Mouse (Mus musculus) natural killer cell, adult 2 months (primary cell): ENCODE data around the gene Tuft1.
A peak's percentile ranks its signal among the peaks of the same experiment; 100 is the strongest.
"Not testable (repeated sequence)": the region's sequence is repeated elsewhere in the genome, so short reads cannot be mapped to it uniquely, and the experiment has no call there.

Source experiments
- DNase-seq, 2 experiments: peaks; one replicate each; pipeline ENCODE4 v3.0.0; 2022; ENCODE audit warnings: low spot score in 2 of 2

Gene Tuft1

DNA sequence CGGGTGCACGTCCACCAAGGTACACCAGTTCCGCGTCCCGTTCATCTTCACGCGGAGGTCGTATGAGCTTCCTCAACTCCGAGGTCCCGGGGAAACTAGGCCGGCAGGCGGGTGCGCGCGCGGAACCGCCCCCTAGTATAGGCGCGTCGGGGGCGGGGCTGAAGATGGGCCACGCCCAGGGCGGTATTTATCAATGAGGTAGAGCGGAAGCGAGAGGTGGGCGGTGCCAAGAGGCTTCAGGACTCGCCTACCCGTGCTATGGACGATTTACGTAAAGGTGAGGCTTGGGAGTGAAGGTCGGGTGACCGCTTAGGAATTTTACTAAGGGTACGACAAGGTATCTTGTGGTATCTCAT, at the start of gene Tuft1:
TSS of gene Tuft1 (minus strand) at position 133 of the 356 bp plus-strand sequence.
- DNase-seq: peak; percentile 62 to 78

DNA sequence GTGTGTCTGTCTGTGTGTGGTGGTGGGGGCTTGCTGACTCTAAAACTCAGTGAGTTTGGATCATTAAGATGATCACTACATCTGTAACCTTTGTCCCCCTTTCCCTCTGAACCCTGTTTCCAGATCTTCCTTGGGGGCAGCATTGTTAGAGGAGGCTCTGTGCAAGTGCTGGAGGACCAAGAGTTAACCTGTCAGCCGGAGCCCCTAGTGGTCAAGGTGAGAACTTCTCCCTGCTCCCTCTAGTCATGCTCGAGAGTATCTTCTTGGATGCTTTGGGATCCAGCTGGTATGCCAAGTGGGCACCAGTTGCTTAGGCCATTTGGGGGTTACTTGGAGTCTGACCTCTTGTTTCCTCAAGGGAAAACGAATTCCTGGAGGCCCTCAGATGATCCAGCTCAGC, 44.7 kb upstream of the Tuft1 start:
- not testable (repeated sequence) for DNase-seq

DNA sequence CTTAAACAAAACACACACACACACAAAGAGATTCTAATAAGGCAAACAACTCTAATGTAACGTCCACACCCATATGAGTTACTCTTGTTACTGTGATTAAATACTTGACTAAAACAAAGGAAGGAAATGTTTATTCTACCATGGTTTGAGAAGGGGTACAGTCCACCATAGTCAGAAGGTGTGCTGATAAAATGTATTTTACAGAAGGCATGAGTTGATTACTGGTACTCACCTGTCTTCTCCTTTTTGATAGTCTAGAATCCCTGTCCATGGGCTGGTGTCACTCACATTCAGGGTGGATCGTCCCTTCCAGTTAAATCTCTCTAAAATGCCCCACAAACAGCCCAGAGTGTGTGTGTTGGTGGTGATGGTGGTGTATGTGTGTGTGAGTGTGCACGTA, 44.2 kb upstream of the Tuft1 start:
- no peak for DNase-seq

DNA sequence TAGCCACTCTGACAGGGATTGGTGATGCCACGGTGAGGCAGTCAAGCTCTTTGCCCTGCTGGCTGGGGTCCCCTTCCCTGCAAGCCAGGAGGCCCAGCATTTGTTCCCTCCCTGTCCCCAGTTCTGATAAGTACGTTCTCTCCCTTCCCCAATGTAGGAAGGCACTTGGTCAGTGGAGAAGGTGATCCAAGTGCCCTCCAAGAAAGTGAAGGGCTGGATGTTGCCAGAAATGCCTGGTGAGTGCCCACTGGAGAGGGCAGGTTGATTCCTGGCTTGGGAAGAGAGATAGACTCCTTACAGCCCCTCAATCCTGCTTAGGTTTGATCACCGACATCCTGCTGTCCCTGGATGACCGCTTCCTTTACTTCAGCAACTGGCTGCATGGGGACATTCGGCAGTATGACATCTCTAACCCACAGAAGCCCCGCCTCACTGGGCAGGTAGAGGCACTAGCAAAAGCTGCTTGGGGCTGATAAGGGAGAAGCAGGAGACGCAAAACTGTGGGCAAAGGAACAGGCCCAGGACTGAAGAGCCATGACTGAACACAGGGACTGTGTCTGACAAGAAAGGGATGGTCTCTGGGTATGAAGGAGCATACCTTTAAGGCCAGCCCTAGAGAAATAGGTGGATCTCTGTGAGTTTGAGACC, 43.6 kb upstream of the Tuft1 start:
- DNase-seq: not testable (repeated sequence)

DNA sequence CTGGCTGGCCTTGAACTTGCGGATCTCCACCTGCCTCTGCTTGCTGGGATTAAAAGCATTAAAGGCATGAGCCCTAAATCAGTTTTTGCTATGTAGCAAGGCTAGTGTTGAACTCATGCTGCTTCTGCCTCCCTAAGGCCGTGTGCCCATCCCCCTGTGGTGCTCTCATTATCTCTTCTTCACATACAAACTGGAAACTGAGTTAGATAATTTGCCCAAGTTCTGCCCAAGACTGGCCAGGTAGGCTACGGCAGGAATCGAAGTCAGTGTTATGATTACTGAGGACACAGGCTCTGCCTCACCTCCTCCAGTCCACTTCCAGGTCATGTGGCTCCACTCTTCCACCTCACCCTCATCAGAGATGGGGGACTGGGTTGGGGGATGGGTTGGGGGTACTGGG, 37.6 kb upstream of the Tuft1 start:
- DNase-seq: not testable (repeated sequence)

DNA sequence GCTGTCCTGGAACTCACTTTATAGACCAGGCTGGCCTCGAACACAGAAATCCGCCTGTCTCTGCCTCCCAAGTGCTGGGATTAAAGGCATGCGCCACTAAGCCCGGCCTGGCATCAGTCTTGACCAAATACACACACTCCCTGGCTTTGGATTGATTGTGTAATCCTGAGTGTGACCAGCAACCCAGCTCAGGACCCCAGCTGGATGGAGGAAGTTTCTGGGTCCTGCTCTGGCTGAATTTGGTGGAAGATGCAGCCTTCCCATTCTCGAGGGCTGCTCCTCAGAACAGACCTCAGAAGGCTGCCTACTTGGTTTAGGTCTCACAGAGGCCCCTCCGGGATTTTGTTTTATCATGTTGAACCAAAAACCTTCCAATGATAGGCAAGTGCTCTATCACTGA, 36.9 kb upstream of the Tuft1 start:
- not testable (repeated sequence) for DNase-seq

DNA sequence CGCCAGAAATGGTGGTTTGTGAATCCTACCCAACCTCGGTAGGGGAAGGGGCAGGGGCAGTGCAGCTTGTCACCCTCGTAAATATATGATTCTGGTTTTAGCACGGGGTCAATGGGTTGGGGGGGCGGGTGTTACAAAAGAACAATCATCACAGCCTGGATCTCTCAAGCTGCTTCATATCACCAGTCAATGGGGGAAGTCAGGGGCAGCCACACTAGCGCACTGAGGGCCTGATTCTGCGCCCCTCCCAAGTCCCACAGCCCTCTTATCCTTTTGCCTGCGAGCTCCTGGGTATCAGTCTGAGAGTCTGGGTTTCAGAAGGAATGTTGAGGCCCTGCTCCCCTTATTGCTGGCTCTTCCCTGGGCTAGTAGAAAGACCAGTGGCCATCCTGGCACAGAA, 35.2 kb upstream of the Tuft1 start:
- DNase-seq: not testable (repeated sequence)

DNA sequence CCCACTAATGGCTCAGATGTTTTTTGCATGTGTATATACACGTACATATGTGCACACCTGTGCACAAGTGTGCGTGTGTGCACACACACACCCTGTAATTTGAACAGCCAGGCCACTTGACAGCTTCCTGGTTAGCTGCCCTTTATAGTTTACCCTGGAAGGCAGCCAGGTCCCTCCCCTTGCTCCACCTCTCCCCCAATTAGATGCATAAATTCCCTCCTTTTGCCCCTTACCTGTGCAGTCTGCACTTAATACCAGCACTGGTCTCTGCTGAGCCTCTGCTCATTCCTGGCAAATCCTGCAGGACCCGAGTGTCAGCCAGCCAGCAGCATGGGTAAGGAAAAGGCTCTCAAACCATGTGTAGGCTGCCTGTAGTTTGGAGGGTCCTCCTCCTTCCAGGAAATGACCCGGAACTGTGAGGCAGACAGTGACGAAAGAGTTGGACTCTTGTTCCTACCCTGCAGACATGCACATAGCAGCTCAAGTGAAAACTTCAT, 34.7 kb upstream of the Tuft1 start, which contains the start of gene Selenbp2:
TSS of gene Selenbp2 (plus strand) at position 228 of the 497 bp plus-strand sequence.
- DNase-seq: no peak

DNA sequence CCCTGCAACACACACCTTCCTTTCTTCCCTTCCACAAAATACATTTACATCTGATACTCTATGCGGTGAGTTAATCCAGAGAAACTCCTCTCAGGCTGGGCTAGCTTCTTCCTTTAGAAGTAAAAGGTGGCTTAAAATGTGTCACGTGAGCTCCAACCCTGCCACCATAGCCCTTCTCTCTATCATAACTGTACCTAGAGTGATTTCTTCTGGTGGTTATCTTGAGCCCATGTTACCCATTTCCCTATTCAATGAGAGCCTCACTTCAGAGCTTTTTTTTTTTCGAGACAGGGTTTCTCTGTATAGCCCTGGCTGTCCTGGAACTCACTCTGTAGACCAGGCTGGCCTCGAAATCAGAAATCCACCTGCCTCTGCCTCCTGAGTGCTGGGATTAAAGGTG, 33.0 kb upstream of the Tuft1 start:
- not testable (repeated sequence) for DNase-seq

DNA sequence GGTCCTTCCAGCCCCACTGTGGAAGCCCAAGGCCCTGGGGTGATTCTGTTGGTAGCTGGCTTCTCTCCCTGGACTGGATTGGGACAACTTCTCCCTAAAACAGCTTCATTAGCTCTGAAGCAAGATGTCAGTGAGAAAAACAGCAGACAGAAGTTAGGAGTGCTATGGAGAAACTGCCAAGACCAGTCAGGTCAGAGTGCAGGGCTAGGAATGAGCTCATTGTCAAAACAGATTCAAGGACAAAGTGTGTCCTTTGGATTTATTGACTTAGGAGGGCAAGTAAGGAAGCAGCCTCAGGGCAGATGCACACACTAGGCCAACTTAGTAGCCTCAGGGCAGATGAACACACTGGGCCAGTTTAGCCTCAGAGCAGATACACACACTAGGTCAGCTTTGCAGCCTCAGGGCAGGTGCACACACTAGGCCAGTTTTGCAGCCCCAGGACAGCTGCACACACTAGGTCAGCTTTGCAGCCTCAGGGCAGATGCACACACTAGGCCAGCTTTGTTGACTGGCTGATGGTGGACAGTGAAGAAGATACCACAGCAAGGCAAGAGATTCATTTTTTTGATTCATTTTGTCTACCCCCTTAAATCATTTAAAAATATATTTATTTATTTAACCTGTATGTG, 32.1 kb upstream of the Tuft1 start:
- DNase-seq: no peak

DNA sequence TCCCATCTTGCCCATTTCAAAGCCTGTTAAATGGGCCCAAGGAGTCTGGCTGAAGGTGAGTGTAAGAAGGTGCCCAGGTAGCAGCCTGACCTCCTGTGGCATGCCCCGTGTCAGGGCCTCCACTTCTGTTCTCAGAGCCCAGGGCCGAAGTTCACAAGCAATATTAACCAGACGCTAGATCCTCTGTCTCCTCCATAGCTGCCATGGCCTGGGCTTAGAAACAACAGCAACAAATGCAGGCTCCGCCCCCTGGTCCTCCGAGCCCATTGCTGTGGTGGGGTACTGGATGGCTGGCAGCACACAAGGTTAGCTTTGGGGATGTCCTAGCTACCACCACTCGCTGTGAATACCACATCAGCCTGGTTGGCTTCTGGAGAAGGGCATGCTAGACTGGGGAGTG, 31.5 kb upstream of the Tuft1 start:
- not testable (repeated sequence) for DNase-seq

DNA sequence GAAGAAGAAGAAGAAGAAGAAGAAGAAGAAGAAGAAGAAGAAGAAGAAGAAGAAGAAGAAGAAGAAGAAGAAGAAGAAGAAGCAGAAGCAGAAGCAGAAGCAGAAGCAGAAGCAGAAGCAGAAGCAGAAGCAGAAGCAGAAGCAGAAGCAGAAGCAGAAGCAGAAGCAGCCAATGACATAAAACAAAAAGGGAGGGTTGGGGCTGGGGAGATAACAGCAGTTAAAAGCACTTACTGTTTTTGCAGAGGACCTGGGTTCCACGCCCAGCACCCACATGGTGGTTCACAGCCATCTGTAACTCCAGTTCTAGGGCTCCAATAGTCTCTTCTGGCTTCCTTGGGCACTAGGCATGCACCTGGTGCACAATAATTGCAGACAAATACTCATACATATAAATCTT, 30.5 kb upstream of the Tuft1 start:
- DNase-seq: not testable (repeated sequence)

DNA sequence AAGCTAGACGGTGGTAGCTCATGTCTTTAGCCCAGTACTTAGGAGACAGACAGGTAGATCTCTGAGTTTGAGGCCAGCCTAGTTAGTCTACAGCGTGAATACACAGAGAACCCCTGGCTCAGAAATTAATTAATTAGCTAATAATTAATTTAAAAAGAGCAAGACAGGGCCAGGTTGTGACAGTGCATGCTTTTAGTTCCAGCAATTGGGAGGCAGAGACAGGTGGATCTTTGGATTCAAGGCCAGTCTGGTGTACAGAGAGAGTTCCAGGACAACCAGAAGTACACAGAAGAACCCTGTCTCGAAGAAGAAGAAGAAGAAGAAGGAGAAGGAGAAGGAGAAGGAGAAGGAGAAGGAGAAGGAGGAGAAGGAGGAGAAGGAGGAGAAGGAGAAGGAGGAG, 30.0 kb upstream of the Tuft1 start:
- not testable (repeated sequence) for DNase-seq

DNA sequence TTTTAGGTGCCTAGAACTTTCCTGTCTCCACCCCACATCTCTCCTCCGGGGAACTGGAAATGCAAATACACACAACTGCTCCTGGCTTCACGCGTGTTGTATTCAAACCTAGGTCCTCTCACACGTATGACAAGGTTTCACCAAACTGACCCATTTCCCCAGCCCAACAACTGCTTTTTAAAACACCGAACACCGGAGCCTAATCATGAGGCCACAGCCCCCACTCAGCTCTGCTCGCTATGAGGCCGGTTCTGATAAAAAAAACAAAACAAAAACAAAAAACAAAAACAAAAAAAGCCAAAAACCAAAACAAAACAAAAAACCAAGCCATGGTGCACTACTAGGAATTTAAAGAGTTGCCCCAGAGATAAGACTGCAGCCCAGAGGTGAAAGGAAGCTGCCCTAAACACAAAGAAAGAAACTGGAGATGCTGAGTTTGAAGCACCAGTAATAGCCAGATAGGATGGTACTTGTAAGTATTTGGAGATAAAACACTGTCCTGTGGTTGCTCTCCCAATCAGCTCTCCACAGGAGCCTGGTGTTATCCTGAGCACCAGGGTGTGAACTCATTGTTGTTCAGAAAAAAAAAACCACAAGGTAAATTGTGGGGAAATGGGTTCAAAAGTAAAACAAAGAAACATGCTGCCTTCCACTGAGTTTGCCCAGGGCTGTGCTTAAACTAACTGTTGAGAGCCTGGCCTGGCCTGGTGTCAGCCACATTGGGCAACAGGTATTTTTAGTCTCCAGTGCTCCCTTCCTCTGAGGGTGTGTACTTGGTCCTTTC, 27.5 kb upstream of the Tuft1 start:
- not testable (repeated sequence) for DNase-seq

DNA sequence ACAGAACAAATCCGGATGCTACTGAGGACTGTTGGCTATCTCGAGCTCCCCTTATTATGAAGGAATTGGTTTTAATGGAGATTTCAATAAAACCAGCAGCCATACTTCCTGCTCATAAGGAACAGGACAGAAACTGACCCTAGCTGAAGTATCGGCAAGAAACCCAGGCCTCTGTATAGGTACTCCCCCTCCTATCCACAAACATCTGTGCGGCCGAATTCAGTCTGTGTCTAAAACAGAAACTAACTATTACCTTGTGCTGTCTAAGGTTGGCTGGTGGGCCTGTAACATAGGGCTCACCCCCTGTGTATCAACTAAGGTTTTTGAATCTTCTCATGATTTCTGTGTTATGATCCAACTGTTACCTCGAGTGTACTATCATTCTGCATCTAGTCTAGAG, 25.0 kb upstream of the Tuft1 start:
- DNase-seq: no peak

DNA sequence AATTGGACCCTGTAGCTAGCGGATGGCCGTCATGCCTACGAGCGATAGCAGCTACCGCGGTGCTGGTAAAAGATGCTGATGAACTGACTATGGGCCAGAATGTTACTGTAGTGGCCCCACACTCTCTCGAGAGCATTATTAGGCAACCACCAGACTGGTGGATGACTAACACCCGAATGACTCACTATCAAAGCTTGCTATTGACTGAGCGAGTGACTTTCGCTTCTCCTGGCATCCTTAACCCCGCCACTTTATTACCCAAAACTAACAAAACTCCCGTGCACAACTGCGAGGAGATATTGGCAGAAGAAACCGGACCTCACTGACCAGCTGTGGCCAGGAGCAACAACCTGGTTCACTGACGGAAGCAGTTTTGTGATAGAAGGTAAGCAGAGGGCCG, 22.1 kb upstream of the Tuft1 start:
- no peak for DNase-seq

DNA sequence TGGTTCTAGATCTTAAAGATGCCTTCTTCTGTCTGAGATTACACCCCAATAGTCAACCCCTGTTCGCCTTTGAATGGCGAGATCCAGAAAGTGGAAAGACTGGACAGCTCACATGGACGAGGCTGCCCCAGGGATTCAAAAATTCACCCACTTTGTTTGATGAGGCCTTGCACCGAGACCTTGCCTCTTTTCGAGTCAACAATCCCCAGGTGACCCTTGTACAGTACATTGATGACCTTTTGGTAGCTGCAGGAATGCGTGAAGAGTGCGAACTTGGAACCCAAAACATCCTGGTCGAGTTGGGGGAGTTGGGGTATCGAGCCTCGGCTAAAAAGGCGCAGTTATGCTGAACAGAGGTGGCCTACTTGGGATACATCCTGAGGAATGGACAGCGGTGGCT, 21.4 kb upstream of the Tuft1 start:
- not testable (repeated sequence) for DNase-seq

DNA sequence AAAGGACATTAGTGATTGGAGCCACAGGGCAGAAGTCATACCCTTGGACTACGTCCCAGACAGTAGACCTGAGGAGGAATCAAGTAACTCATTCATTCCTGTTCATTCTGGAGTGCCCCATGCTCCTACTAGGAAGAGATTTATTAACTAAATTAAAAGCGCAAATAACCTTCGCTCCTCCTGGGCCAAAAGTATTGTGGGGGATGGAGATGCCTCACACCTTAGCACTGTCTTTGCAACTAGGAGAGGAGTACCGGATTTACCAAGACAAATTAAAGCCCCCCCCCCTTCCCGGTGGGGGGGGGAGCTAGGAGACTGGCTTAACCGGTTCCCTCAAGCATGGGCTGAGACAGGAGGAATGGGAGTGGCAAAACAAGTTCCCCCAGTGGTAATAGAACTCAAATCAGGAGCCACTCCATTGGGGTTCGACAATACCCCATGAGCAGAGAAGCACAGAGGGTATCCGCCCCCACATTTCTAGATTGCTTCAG, 20.7 kb upstream of the Tuft1 start:
- DNase-seq: no peak

DNA sequence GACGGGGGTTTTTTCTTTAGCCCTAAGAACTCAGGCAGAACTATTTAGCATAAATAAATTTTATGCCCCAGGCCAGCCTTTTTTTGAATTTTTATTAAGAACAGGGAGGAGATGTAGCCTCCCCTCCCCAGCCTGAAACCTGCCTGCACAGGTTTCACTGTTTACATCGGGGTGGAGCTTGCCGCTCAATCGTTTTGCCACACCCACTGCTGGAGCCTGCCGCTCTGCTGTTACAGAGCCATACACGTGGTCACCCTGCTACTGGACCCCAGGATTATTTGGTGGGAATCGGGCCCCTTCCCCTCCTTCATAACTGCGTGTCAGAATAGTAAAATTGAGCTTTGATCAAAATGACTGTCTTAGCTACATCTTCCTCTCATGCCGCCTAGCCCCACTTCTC, 16.4 kb upstream of the Tuft1 start:
- not testable (repeated sequence) for DNase-seq

DNA sequence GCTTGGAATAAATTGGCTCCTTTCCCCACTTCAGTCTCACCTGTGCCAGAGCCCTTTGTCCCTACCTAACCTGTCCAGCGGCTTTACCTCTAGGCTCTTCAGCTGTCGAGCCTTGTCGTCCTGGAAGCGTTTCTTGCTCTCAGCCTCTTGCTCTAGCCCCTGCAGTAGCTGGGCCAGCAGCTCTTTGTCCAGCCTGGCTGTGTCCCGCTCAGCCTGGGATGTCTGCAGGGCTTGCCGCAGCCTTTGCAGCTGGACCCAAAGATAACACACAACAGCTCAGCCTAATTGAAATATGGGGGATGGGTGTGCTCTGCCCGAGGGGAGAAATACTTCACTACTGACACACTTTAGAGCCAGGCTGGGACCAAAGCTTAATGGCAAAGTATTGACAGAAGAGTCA, 7.2 kb upstream of the Tuft1 start:
- DNase-seq: not testable (repeated sequence)

DNA sequence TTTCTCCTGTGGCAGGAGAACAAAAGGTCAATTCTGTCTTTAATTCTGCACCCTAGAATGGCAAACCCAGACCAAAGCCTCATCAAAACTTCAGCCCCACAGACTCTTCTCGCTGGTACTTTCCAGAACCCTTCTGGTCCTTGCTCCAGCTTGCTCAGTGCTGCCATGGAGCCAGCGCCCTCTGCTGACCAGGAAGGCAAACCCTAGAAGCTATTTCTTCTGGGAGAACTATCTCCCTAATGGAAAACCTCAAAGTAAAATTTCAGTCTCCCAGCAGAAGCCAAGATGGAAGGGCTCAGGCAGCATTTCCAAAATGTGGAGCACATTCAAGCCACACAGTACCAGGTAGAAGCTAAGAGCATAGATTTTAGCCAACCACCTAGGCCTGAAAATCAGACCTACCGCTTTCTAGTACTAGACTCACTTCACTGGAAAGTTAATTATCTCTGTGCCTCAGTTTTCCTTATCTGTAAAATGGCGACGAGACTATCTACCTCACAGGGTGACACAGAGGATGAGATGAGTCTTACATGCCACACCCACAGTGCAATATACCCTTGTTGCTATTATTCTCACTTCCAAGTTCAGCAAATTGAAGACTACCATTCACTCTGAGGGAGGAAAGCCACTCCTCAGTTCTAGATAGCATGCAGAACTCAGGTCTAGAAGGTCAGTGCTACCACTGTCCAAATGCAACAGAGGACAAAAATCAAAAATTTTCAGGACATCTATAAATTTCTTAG, 6.6 kb upstream of the Tuft1 start:
- DNase-seq: not testable (repeated sequence)

DNA sequence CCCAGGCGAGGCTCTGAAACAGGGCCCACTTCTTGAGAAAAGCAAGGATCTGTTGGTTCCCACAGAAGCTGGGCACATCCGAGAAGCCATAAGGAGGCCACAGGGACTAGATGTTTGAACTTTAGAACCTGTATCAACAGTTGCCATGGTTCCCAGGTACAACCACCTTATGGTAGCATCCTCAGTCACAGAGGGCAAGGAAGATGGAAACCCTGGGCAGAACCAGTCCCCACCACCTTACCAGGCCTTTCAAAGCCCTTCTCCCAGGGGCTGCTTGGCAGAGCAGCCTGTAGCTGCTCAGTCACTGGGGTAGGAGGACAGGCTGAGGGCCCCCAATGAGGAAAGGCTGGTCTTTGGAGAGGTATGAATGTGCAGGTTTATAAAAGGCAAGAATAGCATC, 2.2 kb upstream of the Tuft1 start:
- DNase-seq: not testable (repeated sequence)
